Mouse (Mus musculus): ENCODE data around the gene Synrg. TPM values are rescaled to one million over a fixed set of nuclear protein-coding genes. Genes with fewer than 3 reads are reported as not detected.
A peak's percentile ranks its signal among the peaks of the same experiment; 100 is the strongest.

Synrg gene
- polyA plus RNA-seq, 1 experiment from 2014 or later, result 7.2 TPM

- Histone ChIP-seq H3K4me3 (ENCODE audit: low read depth, low read length) (no peak overlapping the region), H3K4me2 (replicated peaks; ENCODE audit: low read depth) (no peak overlapping the region), H3K9ac (ENCODE audit: low read length) (no peak overlapping the region), H3K27ac (replicated peaks) (no peak overlapping the region), H3K9me3 (ENCODE audit: control insufficient read depth, low read length) (no peaks in the 10 kb centered on the region), H3K36me3 (ENCODE audit: control insufficient read depth, insufficient read depth, low read length) (no peaks in the 10 kb centered on the region), H3K4me1 (replicated peaks; ENCODE audit: control insufficient read depth, insufficient read depth) (no peaks in the 10 kb centered on the region), H3K27me3 (ENCODE audit: control insufficient read depth, insufficient read depth, low read length) (no peaks in the 10 kb centered on the region)
- ATAC-seq (ENCODE audit: low FRiP score, low TSS enrichment) (peak; percentile 71), DNase-seq (ENCODE audit: low spot score) (peak; percentile 84)
- TF ChIP-seq EP300 (optimal IDR thresholded peaks at IDR 0.05) (no peak), CTCF (IDR thresholded peaks at IDR 0.05; ENCODE audit: low read depth) (peak; percentile 98)
- WGBS, result 8% methylated on average over 7 of the region's 7 CpGs
Observed at GRCm38 (mm10) chr11:83935986-83936665, 28.1 kb upstream of the Synrg start.

DNA sequence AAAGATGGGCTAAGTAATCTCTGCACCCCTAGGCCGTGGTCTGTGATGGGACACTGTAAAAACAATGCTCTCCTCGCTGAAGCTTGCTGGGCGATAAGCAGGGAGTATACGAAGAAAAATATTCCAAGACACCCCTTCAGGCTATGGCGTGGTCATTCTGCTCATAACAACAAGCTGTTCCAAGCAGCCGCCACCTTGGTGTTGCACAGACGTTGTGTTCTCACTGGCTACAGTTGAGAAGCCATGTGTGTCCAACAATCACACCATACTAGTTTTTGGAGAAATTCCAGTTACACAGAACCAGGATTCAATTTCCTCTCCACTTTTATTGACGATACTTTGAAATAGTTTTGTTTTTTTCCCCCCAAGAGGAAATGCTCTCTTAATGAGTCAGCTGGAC lies 25.7 kb upstream of the Synrg start:
- no peak overlapping the region for H3K27ac ChIP-seq (replicated peaks)
- no peaks in the 10 kb centered on the region for H3K36me3 ChIP-seq (ENCODE audit: control insufficient read depth, insufficient read depth, low read length)
- H3K4me1 ChIP-seq (replicated peaks; ENCODE audit: control insufficient read depth, insufficient read depth), result no peaks in the 10 kb centered on the region
- H3K27me3 ChIP-seq (ENCODE audit: control insufficient read depth, insufficient read depth, low read length), result no peaks in the 10 kb centered on the region
- no peak for TF ChIP-seq CTCF (IDR thresholded peaks at IDR 0.05; ENCODE audit: low read depth)
- no peak for TF ChIP-seq EP300 (optimal IDR thresholded peaks at IDR 0.05)
- H3K9me3 ChIP-seq (ENCODE audit: control insufficient read depth, low read length), result no peaks in the 10 kb centered on the region
- H3K4me3 ChIP-seq (ENCODE audit: low read depth, low read length), result no peak overlapping the region
- WGBS, result 73% methylated on average over 8 of the region's 8 CpGs
- H3K4me2 ChIP-seq (replicated peaks; ENCODE audit: low read depth), result no peak overlapping the region
- ATAC-seq (ENCODE audit: low FRiP score, low TSS enrichment), result no peak
- H3K9ac ChIP-seq (ENCODE audit: low read length), result no peak overlapping the region
- no peak for DNase-seq (ENCODE audit: low spot score)

DNA sequence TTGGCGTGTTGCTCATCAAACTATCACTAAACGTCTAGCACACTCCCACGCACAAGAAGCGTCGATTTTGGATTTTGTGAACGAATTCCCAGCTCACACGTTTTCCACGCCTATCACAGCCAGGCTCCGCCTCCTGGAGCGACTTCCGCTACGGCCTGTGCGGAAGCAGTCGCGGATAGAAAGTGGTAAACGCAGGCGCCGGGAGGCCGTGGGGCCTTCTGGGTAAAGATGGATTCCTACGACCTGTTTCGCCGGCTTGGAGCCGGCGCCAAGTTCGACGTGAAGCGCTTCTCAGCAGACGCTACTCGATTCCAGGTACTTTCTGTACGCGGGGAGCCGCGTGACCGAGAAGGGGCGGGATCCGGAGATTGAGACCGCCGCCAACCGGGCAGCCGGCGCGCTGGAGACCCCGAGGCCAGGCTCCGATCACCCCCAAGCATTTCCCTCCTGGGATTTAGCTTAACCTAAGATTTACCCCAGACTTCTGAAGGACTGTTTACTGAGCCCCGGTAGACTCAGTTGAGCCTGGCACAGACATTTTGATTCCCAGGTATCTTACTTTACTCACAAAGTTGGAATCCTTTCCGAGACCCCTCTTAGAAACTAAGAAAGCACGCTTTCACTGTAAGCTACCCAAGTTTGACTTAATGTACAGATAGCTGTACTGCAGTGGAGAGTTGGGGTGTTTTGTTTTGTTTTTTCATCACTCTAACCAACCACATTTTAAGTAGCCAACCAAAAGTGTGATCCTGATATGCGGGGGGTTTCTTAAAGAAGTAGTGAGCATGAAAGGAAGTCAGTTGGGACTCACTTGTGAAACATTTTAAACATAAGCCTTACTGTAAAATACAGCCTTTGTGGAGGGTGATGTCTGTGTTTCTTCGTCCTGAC lies 22.0 kb upstream of the Synrg start, which contains the start of gene Ddx52:
Gene Ddx52, plus strand, starts transcription at position 113 of the 891 bp plus-strand sequence.
- H3K9me3 ChIP-seq (ENCODE audit: control insufficient read depth, low read length), result no peaks in the 10 kb centered on the region
- peaks cover 8% of the 10 kb centered on the region for H3K36me3 ChIP-seq (ENCODE audit: control insufficient read depth, insufficient read depth, low read length)
- peak within 1 kb of the TSS; percentile 77 for H3K4me2 ChIP-seq (replicated peaks; ENCODE audit: low read depth)
- H3K4me3 ChIP-seq (ENCODE audit: low read depth, low read length), result peak within 1 kb of the TSS; percentile 83
- ATAC-seq (ENCODE audit: low FRiP score, low TSS enrichment), result peak; percentile 97
- 1% methylated on average over 49 of the region's 49 CpGs for WGBS
- peak within 1 kb of the TSS; percentile 82 for H3K27ac ChIP-seq (replicated peaks)
- H3K9ac ChIP-seq (ENCODE audit: low read length), result peak within 1 kb of the TSS; percentile 86
- no peaks in the 10 kb centered on the region for H3K4me1 ChIP-seq (replicated peaks; ENCODE audit: control insufficient read depth, insufficient read depth)
- TF ChIP-seq CTCF (IDR thresholded peaks at IDR 0.05; ENCODE audit: low read depth), result no peak
- no peaks in the 10 kb centered on the region for H3K27me3 ChIP-seq (ENCODE audit: control insufficient read depth, insufficient read depth, low read length)
- DNase-seq (ENCODE audit: low spot score), result peak; percentile 92

GRCm38 (mm10) chr11:83956822-83957221 lies 7.4 kb upstream of the Synrg start:
- Histone ChIP-seq H3K36me3 (ENCODE audit: control insufficient read depth, insufficient read depth, low read length) (peaks cover 18% of the 10 kb centered on the region), H3K9ac (ENCODE audit: low read length) (no peak overlapping the region), H3K27me3 (ENCODE audit: control insufficient read depth, insufficient read depth, low read length) (no peaks in the 10 kb centered on the region), H3K9me3 (ENCODE audit: control insufficient read depth, low read length) (no peaks in the 10 kb centered on the region), H3K4me3 (ENCODE audit: low read depth, low read length) (no peak overlapping the region), H3K4me2 (replicated peaks; ENCODE audit: low read depth) (no peak overlapping the region), H3K4me1 (replicated peaks; ENCODE audit: control insufficient read depth, insufficient read depth) (no peaks in the 10 kb centered on the region), H3K27ac (replicated peaks) (no peak overlapping the region)
- WGBS, result 85% methylated on average over 2 of the region's 2 CpGs
- DNase-seq (ENCODE audit: low spot score) (no peak), ATAC-seq (ENCODE audit: low FRiP score, low TSS enrichment) (no peak)
- TF ChIP-seq EP300 (optimal IDR thresholded peaks at IDR 0.05) (no peak), CTCF (IDR thresholded peaks at IDR 0.05; ENCODE audit: low read depth) (no peak)

- Histone ChIP-seq H3K9ac (ENCODE audit: low read length) (no peak overlapping the region), H3K27ac (replicated peaks) (no peak overlapping the region), H3K27me3 (ENCODE audit: control insufficient read depth, insufficient read depth, low read length) (no peaks in the 10 kb centered on the region), H3K4me1 (replicated peaks; ENCODE audit: control insufficient read depth, insufficient read depth) (no peaks in the 10 kb centered on the region), H3K9me3 (ENCODE audit: control insufficient read depth, low read length) (no peaks in the 10 kb centered on the region), H3K36me3 (ENCODE audit: control insufficient read depth, insufficient read depth, low read length) (peaks cover 10% of the 10 kb centered on the region; the same call in 1 of the 2 replicates), H3K4me2 (replicated peaks; ENCODE audit: low read depth) (no peak overlapping the region), H3K4me3 (ENCODE audit: low read depth, low read length) (no peak overlapping the region)
- ATAC-seq (ENCODE audit: low FRiP score, low TSS enrichment), result no peak
- no peak for DNase-seq (ENCODE audit: low spot score)
- TF ChIP-seq CTCF (IDR thresholded peaks at IDR 0.05; ENCODE audit: low read depth) (no peak), EP300 (optimal IDR thresholded peaks at IDR 0.05) (no peak)
- 84% methylated on average over 3 of the region's 3 CpGs for WGBS
Observed at GRCm38 (mm10) chr11:83961983-83962382, 2.2 kb upstream of the Synrg start.
